Mouse (Mus musculus): Measurements from ENCODE around the gene Gm9048.
"Not testable (repeated sequence)": the region's sequence is repeated elsewhere in the genome, so short reads cannot be mapped to it uniquely, and the experiment has no call there.

Gm9048 gene

GRCm38 (mm10) chr10:118348579-118348978, at the start of gene Gm9048:
TSS of gene Gm9048 (minus strand) at chr10:118348679.
- not testable (repeated sequence) for DNase-seq

GRCm38 (mm10) chr10:118370443-118370842, 22.0 kb upstream of the Gm9048 start:
- peak; percentile 88 for DNase-seq

- DNase-seq: no peak
Measured at GRCm38 (mm10) chr10:118369518-118369917, 21.0 kb upstream of the Gm9048 start.

GRCm38 (mm10) chr10:118354005-118354404, 5.5 kb upstream of the Gm9048 start, which contains the start of gene Gm9049:
TSS of gene Gm9049 (minus strand) at chr10:118354105.
- not testable (repeated sequence) for DNase-seq

GRCm38 (mm10) chr10:118343155-118343554, 5.3 kb downstream of the Gm9048 start, which contains the start of gene Gm9046:
TSS of gene Gm9046 (minus strand) at chr10:118343255.
- not testable (repeated sequence) for DNase-seq

- not testable (repeated sequence) for DNase-seq
Measured at GRCm38 (mm10) chr10:118337731-118338130, 10.7 kb downstream of the Gm9048 start, which contains the start of gene Gm9045. TSS of gene Gm9045 (minus strand) at chr10:118337831.

- DNase-seq: not testable (repeated sequence)
Measured at GRCm38 (mm10) chr10:118332308-118332707, 16.2 kb downstream of the Gm9048 start, which contains the start of gene Gm9044. TSS of gene Gm9044 (minus strand) at chr10:118332408.

GRCm38 (mm10) chr10:118326869-118327268, 21.6 kb downstream of the Gm9048 start, which contains the start of gene Gm9040:
TSS of gene Gm9040 (minus strand) at chr10:118326969.
- not testable (repeated sequence) for DNase-seq

GRCm38 (mm10) chr10:118319024-118319423, 29.5 kb downstream of the Gm9048 start:
- no peak for DNase-seq

GRCm38 (mm10) chr10:118302133-118302532, 46.3 kb downstream of the Gm9048 start:
- DNase-seq: not testable (repeated sequence)
